Mouse (Mus musculus) thymus, postnatal 10 days (tissue): ENCODE measurements around the gene Wdr46.

ENCODE experiments used
- DNase-seq, 2 experiments: peaks; one replicate each; pipeline ENCODE4 v3.0.0; 2021; ENCODE audit warnings: low spot score in 2 of 2

Wdr46 gene

GRCm38 (mm10) chr17:33911052-33911812 is 29.2 kb upstream of the Wdr46 start:
- no peak for DNase-seq

GRCm38 (mm10) chr17:33911813-33912414 is 28.5 kb upstream of the Wdr46 start:
- no peak for DNase-seq

GRCm38 (mm10) chr17:33913264-33913663 is 27.2 kb upstream of the Wdr46 start:
- DNase-seq: no peak

GRCm38 (mm10) chr17:33913905-33914304 is 26.6 kb upstream of the Wdr46 start:
- no peak for DNase-seq

GRCm38 (mm10) chr17:33914969-33915391 is 25.5 kb upstream of the Wdr46 start:
- DNase-seq: no peak

GRCm38 (mm10) chr17:33915671-33916250 is 24.7 kb upstream of the Wdr46 start, which contains the start of the genes Tapbp and Zbtb22:
Gene Tapbp (plus strand): TSS chr17:33915899.
Gene Zbtb22 (plus strand): TSS chr17:33915904.
- peak; percentile 89 to 91 for DNase-seq

- peak; percentile 74 to 83 for DNase-seq
These were observed 24.2 kb upstream of the Wdr46 start for GRCm38 (mm10) chr17:33916294-33916693.

GRCm38 (mm10) chr17:33916847-33917655 is 23.4 kb upstream of the Wdr46 start:
- peak in 1 of 2 experiments; percentile 35 for DNase-seq

DNA sequence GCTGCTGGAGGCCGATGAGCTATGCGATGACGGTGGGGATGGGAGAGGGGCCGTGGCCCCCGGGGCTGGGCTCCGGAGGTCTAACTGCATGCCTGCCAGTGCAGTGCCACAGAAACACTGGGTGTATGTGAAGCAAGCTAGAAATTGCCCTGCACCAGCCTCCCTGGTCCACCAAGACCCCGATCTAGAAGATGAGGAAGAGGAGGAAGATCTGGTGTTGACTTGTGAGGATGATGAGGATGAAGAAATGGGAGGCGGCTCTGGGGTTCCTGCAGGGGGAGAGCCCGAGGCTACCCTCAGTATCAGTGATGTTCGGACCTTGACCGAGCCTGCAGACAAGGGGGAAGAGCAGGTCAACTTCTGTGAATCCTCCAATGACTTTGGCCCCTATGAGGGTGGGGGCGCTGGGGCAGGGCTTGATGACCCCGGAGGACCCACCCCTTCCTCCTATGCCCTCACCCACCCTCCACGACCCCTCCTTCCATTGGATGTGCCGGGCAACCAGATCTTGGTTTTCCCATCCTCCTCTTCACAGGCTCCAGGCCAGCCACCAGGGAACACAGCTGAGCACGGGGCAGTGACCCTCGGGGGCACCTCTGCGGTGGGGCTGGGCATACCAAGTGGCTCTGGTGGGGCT is 22.7 kb upstream of the Wdr46 start:
- no peak for DNase-seq

DNA sequence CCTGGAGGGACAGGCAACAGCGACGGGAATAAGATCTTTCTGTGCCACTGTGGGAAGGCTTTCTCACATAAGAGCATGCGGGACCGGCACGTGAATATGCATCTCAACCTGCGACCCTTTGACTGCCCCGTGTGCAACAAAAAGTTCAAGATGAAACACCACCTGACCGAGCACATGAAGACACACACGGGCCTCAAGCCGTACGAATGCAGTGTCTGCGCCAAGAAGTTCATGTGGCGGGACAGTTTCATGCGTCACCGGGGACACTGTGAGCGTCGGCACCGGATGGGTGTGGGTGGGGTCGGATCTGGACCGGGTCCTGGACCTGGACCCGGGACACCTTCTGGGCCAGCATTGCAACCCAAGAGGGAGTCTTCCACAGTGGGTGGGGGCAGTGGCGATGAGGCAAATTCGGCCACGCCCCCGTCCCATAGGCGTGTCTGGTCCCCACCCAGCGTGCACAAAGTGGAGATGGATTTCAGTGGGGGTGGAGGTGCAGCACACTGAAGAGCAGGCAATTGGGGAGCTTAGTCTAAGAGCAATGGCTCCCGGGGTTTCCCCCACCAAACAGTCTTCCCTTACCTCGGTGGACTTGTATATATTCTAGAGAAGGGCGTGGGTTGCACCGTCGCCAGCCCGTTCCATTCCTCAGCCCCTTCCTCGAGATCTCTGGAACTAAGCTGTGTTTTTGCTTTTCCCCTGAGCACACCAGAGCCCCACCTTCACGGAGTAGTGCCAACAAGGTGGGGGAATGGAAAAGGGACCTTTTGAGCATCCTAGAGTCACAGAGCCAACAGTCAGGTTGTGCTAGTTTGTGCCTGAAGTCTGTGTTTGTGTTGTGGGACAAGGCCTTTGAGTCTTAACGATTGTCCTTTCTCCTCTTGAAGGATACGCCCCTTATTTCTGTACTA is 21.9 kb upstream of the Wdr46 start:
- DNase-seq: no peak

DNA sequence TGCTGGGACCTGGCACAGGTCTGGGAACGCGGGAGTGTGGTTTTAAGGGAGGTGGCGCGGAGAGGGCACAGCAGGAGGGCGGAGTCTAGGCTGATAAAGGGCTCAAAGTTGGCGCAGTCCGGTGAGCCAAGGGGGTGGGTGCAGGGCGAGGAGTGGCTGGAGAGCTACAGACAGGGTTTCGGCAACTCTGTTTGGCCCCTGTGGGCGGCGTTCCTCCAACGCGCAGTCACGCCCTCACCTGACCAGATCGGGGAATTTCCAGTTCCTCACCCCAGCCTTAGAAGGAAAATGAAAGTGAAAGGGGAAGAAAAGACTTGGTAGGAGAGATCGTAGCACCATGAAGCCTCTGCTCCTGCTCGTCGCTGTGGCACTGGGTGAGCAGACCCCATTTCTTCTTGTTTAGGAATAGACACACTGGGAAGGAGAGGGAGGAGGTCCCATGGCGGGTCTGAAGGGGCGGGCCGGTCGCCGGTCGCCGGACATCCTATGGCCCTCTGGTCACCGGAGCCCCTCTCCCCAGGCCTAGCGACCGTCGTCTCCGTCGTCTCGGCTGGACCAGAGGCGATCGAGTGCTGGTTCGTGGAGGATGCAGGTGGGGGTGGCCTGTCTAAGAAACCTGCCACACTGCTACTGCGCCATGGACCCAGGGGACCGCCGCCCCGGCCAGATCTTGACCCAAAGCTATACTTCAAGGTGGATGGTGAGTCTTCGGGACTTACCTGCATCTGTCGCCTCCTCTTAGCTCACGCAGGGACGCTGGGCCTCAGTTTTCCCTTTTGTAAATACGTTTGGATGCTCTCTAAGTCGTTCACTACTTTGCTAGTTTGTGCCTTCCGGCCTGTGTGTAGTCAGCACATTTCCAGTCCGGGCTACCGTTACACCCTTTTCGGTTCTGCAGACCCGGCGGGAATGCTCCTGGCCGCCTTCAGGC is 20.8 kb upstream of the Wdr46 start:
- DNase-seq: peak; percentile 58 to 62

GRCm38 (mm10) chr17:33920282-33921097 is 20.0 kb upstream of the Wdr46 start:
- DNase-seq: peak; percentile 73 to 87

GRCm38 (mm10) chr17:33921361-33921760 is 19.1 kb upstream of the Wdr46 start:
- no peak for DNase-seq

GRCm38 (mm10) chr17:33924577-33925283 is 15.7 kb upstream of the Wdr46 start:
- DNase-seq: peak in 1 of 2 experiments; percentile 53

DNA sequence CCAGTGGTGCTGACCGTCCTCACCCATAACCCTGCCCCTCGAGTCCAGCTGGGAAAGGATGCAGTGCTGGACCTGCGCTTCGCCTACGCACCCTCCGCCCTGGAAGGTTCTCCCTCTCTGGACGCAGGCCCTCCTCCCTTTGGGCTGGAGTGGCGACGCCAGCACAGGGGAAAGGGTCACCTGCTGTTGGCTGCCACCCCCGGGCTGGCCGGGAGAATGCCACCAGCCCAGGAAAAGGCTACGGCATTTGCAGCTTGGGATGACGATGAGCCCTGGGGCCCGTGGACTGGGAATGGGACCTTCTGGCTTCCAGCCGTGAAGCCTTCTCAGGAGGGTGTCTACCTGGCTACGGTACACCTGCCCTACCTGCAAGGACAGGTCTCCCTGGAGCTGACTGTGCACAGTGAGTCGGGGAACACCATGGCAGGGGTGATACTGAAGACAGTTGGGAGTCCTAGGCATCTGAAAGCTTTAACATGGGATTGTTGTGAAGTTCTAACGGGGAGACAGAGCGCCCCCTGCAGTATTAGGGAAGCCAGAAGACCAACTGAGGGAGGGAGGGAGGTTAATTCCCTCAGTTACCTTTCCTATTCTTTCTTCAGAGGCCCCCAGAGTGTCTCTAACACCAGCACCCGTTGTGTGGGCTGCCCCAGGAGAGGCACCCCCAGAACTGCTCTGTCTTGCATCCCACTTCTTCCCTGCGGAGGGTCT is 14.9 kb upstream of the Wdr46 start:
- DNase-seq: no peak

DNA sequence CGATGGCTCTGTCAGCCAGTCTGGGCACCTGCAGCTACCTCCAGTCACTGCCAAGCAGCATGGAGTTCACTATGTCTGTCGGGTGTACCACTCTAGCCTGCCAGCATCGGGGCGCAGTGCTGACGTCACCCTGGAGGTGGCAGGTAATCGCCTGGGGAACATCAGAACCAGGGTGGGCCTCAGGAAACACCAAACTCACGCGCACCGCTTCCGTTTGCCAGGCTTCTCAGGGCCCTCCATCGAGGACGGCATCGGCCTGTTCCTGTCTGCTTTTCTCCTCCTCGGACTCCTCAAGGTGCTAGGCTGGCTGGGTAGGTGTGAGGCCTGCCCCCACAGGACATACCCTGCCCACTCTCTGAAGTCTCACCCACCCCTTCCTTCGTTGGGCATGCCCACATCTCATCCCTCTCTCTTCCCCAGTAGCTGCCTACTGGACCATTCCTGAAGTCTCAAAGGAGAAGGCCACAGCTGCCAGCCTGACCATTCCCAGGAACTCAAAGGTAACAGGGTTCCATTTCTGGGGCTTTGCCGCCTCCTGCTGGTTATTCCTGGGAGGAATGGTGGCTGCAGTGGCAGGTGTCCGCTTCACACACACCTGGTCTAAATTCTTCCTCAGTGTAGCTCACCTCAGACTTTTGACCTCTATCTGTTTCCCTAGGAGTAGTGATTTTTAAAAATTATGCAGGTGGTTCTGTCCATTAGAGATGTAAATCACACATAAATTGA is 14.1 kb upstream of the Wdr46 start:
- DNase-seq: no peak
